Comparison of ENCODE assay signal across 23 mouse cellular contexts in the genomic region with DNA sequence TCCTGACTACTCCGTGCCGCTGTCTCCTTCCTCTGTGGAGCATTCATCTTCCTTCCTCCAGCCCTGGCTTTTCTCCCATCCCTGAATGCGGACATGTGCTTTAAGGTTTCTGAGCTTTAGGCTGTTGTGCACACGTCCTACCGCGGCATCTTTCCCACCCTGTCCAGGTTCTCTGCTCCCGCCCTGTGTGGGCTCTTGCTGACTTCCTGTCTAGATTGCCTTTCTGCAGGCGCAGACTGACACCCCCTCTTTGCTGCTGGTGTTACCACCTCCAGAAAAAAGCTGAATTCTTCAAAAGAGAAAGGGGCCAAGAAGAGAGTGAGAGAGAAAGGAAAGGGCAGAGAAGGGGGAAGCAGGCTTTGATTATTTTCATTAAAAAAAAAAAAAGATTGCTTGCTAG.
DNase-seq lines count a peak whose midpoint lies in the region; ATAC-seq lines count a peak whose summit lies in the region.
"Had no signal": no experiment of that assay in that cellular context is flagged by ENCODE, and none has a peak within 500 bp of the region (broad histone marks: within the 10 kb centered on the region; RNA-seq: fewer than 3 reads in every experiment).

No protein-coding gene starts in this region.

- no peak overlapping the region for H3K9ac ChIP-seq in heart, embryonic 15.5 days
- no peak overlapping the region for H3K9ac ChIP-seq in heart, embryonic 11.5 days (ENCODE audit: low read depth, low read length)
- no peak overlapping the region for H3K9ac ChIP-seq in limb, embryonic 15.5 days
- H3K9ac ChIP-seq: forebrain, embryonic 13.5 days; hindbrain, embryonic 13.5 days had no signal

- H3K4me1 ChIP-seq in heart, embryonic 15.5 days (replicated peaks) = no peaks in the 10 kb centered on the region; the same call in 1 of the 2 replicates
- H3K4me1 ChIP-seq in heart, embryonic 11.5 days (ENCODE audit: control insufficient read depth, insufficient read depth, low read length) = no peaks in the 10 kb centered on the region
- peaks cover 7% of the 10 kb centered on the region; the same call in 1 of the 2 replicates for H3K4me1 ChIP-seq in limb, embryonic 15.5 days
- no peaks in the 10 kb centered on the region for H3K4me1 ChIP-seq in limb, embryonic 10.5 days
- H3K4me1 ChIP-seq: forebrain, embryonic 10.5 days; heart, embryonic 10.5 days; hindbrain, embryonic 10.5 days had no signal

- H3K27ac ChIP-seq in heart, embryonic 15.5 days = no peak overlapping the region
- H3K27ac ChIP-seq in heart, embryonic 11.5 days (ENCODE audit: low read depth, low read length) = no peak overlapping the region
- H3K27ac ChIP-seq in limb, embryonic 15.5 days = no peak overlapping the region
- no peak overlapping the region for H3K27ac ChIP-seq in limb, embryonic 10.5 days
- H3K27ac ChIP-seq: forebrain, embryonic 10.5 days; forebrain, embryonic 13.5 days; heart, embryonic 10.5 days; hindbrain, embryonic 10.5 days; hindbrain, embryonic 13.5 days had no signal

- H3K27me3 ChIP-seq in heart, embryonic 15.5 days = no peaks in the 10 kb centered on the region
- H3K27me3 ChIP-seq in heart, embryonic 11.5 days (ENCODE audit: control insufficient read depth, insufficient read depth, low read length) = no peaks in the 10 kb centered on the region
- H3K27me3 ChIP-seq in limb, embryonic 15.5 days = no peaks in the 10 kb centered on the region
- no peaks in the 10 kb centered on the region for H3K27me3 ChIP-seq in limb, embryonic 10.5 days (ENCODE audit: low read depth, poor library complexity, severe bottlenecking)
- H3K27me3 ChIP-seq: forebrain, embryonic 13.5 days; hindbrain, embryonic 13.5 days had no signal

- H3K4me3 ChIP-seq in heart, embryonic 15.5 days = no peak overlapping the region
- H3K4me3 ChIP-seq in heart, embryonic 11.5 days (ENCODE audit: low read depth, low read length) = no peak overlapping the region
- H3K4me3 ChIP-seq in limb, embryonic 15.5 days = no peak overlapping the region
- H3K4me3 ChIP-seq in limb, embryonic 10.5 days = no peak overlapping the region
- H3K4me3 ChIP-seq: forebrain, embryonic 10.5 days; forebrain, embryonic 13.5 days; heart, embryonic 10.5 days; hindbrain, embryonic 10.5 days; hindbrain, embryonic 13.5 days had no signal

- no peaks in the 10 kb centered on the region for H3K9me3 ChIP-seq in heart, embryonic 15.5 days (replicated peaks)
- no peaks in the 10 kb centered on the region for H3K9me3 ChIP-seq in heart, embryonic 11.5 days (replicated peaks; ENCODE audit: control insufficient read depth, low read length)
- no peaks in the 10 kb centered on the region for H3K9me3 ChIP-seq in limb, embryonic 15.5 days
- H3K9me3 ChIP-seq in limb, embryonic 10.5 days (replicated peaks) = no peaks in the 10 kb centered on the region
- H3K9me3 ChIP-seq: forebrain, embryonic 10.5 days; forebrain, embryonic 13.5 days; heart, embryonic 10.5 days; hindbrain, embryonic 10.5 days; hindbrain, embryonic 13.5 days had no signal

- peak; percentile 92 for DNase-seq in heart, adult 11 months
- DNase-seq in heart, postnatal 14 days = no peak
- DNase-seq in limb, embryonic 10.5 days (ENCODE audit: low spot score) = no peak
- no peak for DNase-seq in Muller cell, postnatal 12 days (ENCODE audit: inconsistent ontology term)
- DNase-seq: adrenal gland, postnatal 10 days; adrenal gland, postnatal 36 days; cerebellum, adult 18-20 months; cerebellum, adult 9-10 months; cerebellum, postnatal 14 days; gastrocnemius, postnatal 14 days; kidney, adult 2 months had no signal

- no peaks in the 10 kb centered on the region for H3K36me3 ChIP-seq in heart, embryonic 15.5 days
- no peaks in the 10 kb centered on the region for H3K36me3 ChIP-seq in heart, embryonic 11.5 days (ENCODE audit: control insufficient read depth, insufficient read depth, low read length)
- no peaks in the 10 kb centered on the region for H3K36me3 ChIP-seq in limb, embryonic 15.5 days
- no peaks in the 10 kb centered on the region for H3K36me3 ChIP-seq in limb, embryonic 10.5 days
- H3K36me3 ChIP-seq: forebrain, embryonic 10.5 days; heart, embryonic 10.5 days; hindbrain, embryonic 10.5 days; hindbrain, embryonic 13.5 days had no signal

- intact Hi-C loops in heart, postnatal 14 days (cut with DNase I) = no loop called here

- ATAC-seq in heart, embryonic 15.5 days (replicated peaks; ENCODE audit: insufficient number of reproducible peaks, insufficient read depth, low FRiP score, low read depth) = no peak
- ATAC-seq in heart, embryonic 11.5 days (replicated peaks; ENCODE audit: insufficient number of reproducible peaks, low FRiP score, low TSS enrichment) = no peak
- ATAC-seq in limb, embryonic 15.5 days (ENCODE audit: insufficient number of reproducible peaks, low FRiP score, low TSS enrichment, low read depth) = no peak
- ATAC-seq: CD4-positive, CD25-positive, alpha-beta regulatory T cell, adult 4 months; forebrain, embryonic 13.5 days; forebrain, embryonic 16.5 days; hindbrain, embryonic 16.5 days; intestine, postnatal 0 days had no signal

- peak overlapping the region; percentile 24; the same call in 1 of the 2 replicates for H3K4me2 ChIP-seq in heart, embryonic 15.5 days
- no peak overlapping the region for H3K4me2 ChIP-seq in heart, embryonic 11.5 days
- H3K4me2 ChIP-seq in limb, embryonic 15.5 days = 0 out of 2 replicates have a peak overlapping the region, but pooled peaks have one; percentile 10
- H3K4me2 ChIP-seq: forebrain, embryonic 13.5 days; hindbrain, embryonic 13.5 days had no signal

- WGBS in heart, embryonic 15.5 days = 53% methylated on average over 8 of the region's 8 CpGs
- 54% methylated on average over 8 of the region's 8 CpGs for WGBS in heart, embryonic 11.5 days (ENCODE audit: insufficient replicate concordance)
- 49% methylated on average over 8 of the region's 8 CpGs for WGBS in limb, embryonic 15.5 days
- WGBS in limb, embryonic 10.5 days = 78% methylated on average over 8 of the region's 8 CpGs
